Mouse (Mus musculus) midbrain, embryonic 13.5 days (tissue): Measurements from ENCODE around the gene C1qtnf5. TPM values are rescaled to one million over a fixed set of nuclear protein-coding genes. Genes with fewer than 3 reads are reported as not detected.

ENCODE experiments used
- ATAC-seq: fragments of 200-750 bp; cut with Nextera tagmentation; 2 replicates; pipeline ENCODE4 v1.8.0; 2017; ENCODE audit warnings: mild to moderate bottlenecking, moderate TSS enrichment, moderate library complexity
- H3K27ac ChIP-seq: fragments of 300-500 bp; sonication (generic); 2 replicates; pipeline ENCODE4 v1.5.1; 2015; ENCODE audit warnings: inconsistent platforms, mild to moderate bottlenecking, moderate library complexity
- H3K27me3 ChIP-seq: fragments of 300-500 bp; sonication (generic); 2 replicates; pipeline ENCODE4 v1.6.1; 2015; ENCODE audit warnings: mild to moderate bottlenecking, inconsistent platforms
- H3K36me3 ChIP-seq: fragments of 300-500 bp; sonication (generic); 2 replicates; pipeline ENCODE4 v1.6.1; 2015; ENCODE audit warnings: mild to moderate bottlenecking, inconsistent platforms
- H3K4me1 ChIP-seq: fragments of 300-500 bp; sonication (generic); replicated peaks from 2 replicates; pipeline ENCODE4 v1.6.1; 2015; ENCODE audit warnings: inconsistent platforms
- H3K4me2 ChIP-seq: fragments of 300-500 bp; sonication (generic); replicated peaks from 2 replicates; pipeline ENCODE4 v1.6.1; 2015; ENCODE audit warnings: moderate library complexity, mild to moderate bottlenecking, inconsistent platforms
- H3K4me3 ChIP-seq: fragments of 300-500 bp; sonication (generic); replicated peaks from 2 replicates; pipeline ENCODE4 v1.5.1; 2015; ENCODE audit warnings: mild to moderate bottlenecking, inconsistent platforms
- H3K9ac ChIP-seq: fragments of 300-500 bp; sonication (generic); replicated peaks from 2 replicates; pipeline ENCODE4 v1.6.1; 2015; ENCODE audit warnings: mild to moderate bottlenecking, inconsistent platforms
- H3K9me3 ChIP-seq: fragments of 300-500 bp; sonication (generic); 2 replicates; pipeline ENCODE4 v1.6.1; 2016; ENCODE audit warnings: mild to moderate bottlenecking, inconsistent platforms
- WGBS: fragments of 180-500 bp; shearing (Covaris S2); methylation state at CpG from one replicate; pipeline ENCODE4 v1.1.7; 2015; 5-methylcytosine and 5-hydroxymethylcytosine counted together
- polyA plus RNA-seq: library from polyadenylated mRNA; unstranded; fragments of >200 nt; fragmentation: Nextera tagmentation; extraction: Ambion mirVana; gene quantifications from 2 replicates; pipeline ENCODE4 v1.2.1, GENCODE M21; 2015

Gene C1qtnf5
- polyA plus RNA-seq, 1 experiment from 2014 or later, result 2.5 TPM

GRCm38 (mm10) chr9:44073115-44073514 lies 33.9 kb upstream of the C1qtnf5 start:
- Histone ChIP-seq H3K4me2 (peak overlapping the region; percentile 32), H3K9ac (no peak overlapping the region), H3K4me1 (peaks cover 39% of the 10 kb centered on the region), H3K4me3 (no peak overlapping the region), H3K9me3 (no peaks in the 10 kb centered on the region), H3K27me3 (peaks cover 22% of the 10 kb centered on the region), H3K36me3 (no peaks in the 10 kb centered on the region), H3K27ac (peak overlapping the region; percentile 68; the same call in 1 of the 2 replicates)
- 52% methylated on average over 5 of the region's 5 CpGs for WGBS
- ATAC-seq, result no peak

GRCm38 (mm10) chr9:44074395-44075275 lies 32.4 kb upstream of the C1qtnf5 start:
- H3K9ac ChIP-seq, result no peak overlapping the region
- WGBS, result 62% methylated on average over 9 of the region's 9 CpGs
- H3K36me3 ChIP-seq, result no peaks in the 10 kb centered on the region
- H3K4me2 ChIP-seq, result no peak overlapping the region
- no peaks in the 10 kb centered on the region for H3K9me3 ChIP-seq
- H3K27me3 ChIP-seq, result peaks cover 19% of the 10 kb centered on the region
- H3K4me3 ChIP-seq, result no peak overlapping the region
- H3K27ac ChIP-seq, result no peak overlapping the region
- peaks cover 52% of the 10 kb centered on the region for H3K4me1 ChIP-seq
- ATAC-seq, result no peak

GRCm38 (mm10) chr9:44075276-44075995 lies 31.6 kb upstream of the C1qtnf5 start:
- ATAC-seq, result no peak
- 74% methylated on average over 24 of the region's 24 CpGs for WGBS
- H3K9ac ChIP-seq, result no peak overlapping the region
- no peaks in the 10 kb centered on the region for H3K9me3 ChIP-seq
- H3K4me2 ChIP-seq, result no peak overlapping the region
- H3K27ac ChIP-seq, result no peak overlapping the region
- H3K4me3 ChIP-seq, result no peak overlapping the region
- peaks cover 14% of the 10 kb centered on the region; the same call in 1 of the 2 replicates for H3K27me3 ChIP-seq
- peaks cover 52% of the 10 kb centered on the region for H3K4me1 ChIP-seq
- H3K36me3 ChIP-seq, result no peaks in the 10 kb centered on the region

GRCm38 (mm10) chr9:44075996-44076763 lies 30.9 kb upstream of the C1qtnf5 start:
- peaks cover 9% of the 10 kb centered on the region; the same call in 1 of the 2 replicates for H3K27me3 ChIP-seq
- no peak overlapping the region for H3K4me3 ChIP-seq
- H3K36me3 ChIP-seq, result no peaks in the 10 kb centered on the region
- WGBS, result 67% methylated on average over 16 of the region's 16 CpGs
- H3K4me1 ChIP-seq, result peaks cover 48% of the 10 kb centered on the region
- no peaks in the 10 kb centered on the region for H3K9me3 ChIP-seq
- H3K27ac ChIP-seq, result no peak overlapping the region
- H3K9ac ChIP-seq, result no peak overlapping the region
- no peak for ATAC-seq
- no peak overlapping the region for H3K4me2 ChIP-seq

- WGBS, result 10% methylated on average over 5 of the region's 5 CpGs
- Histone ChIP-seq H3K4me1 (peaks cover 47% of the 10 kb centered on the region), H3K9ac (no peak overlapping the region), H3K27me3 (peaks cover 9% of the 10 kb centered on the region; the same call in 1 of the 2 replicates), H3K36me3 (no peaks in the 10 kb centered on the region), H3K9me3 (no peaks in the 10 kb centered on the region), H3K27ac (no peak overlapping the region), H3K4me2 (no peak overlapping the region), H3K4me3 (no peak overlapping the region)
- no peak for ATAC-seq
Measured at GRCm38 (mm10) chr9:44076764-44077120, 30.3 kb upstream of the C1qtnf5 start.

GRCm38 (mm10) chr9:44077266-44077910 lies 29.7 kb upstream of the C1qtnf5 start:
- H3K4me2 ChIP-seq, result no peak overlapping the region
- ATAC-seq, result no peak

GRCm38 (mm10) chr9:44078136-44078797 lies 28.8 kb upstream of the C1qtnf5 start:
- Histone ChIP-seq H3K27ac (no peak overlapping the region), H3K9ac (no peak overlapping the region), H3K9me3 (no peaks in the 10 kb centered on the region), H3K27me3 (peaks cover 23% of the 10 kb centered on the region), H3K4me2 (no peak overlapping the region), H3K4me3 (no peak overlapping the region), H3K36me3 (no peaks in the 10 kb centered on the region), H3K4me1 (peaks cover 32% of the 10 kb centered on the region)
- WGBS, result 87% methylated on average over 10 of the region's 10 CpGs
- no peak for ATAC-seq

More at GRCm38 (mm10) chr9:44077266-44077910, 29.7 kb upstream of the C1qtnf5 start:
- Histone ChIP-seq H3K9me3 (no peaks in the 10 kb centered on the region), H3K27ac (no peak overlapping the region), H3K36me3 (no peaks in the 10 kb centered on the region), H3K4me3 (no peak overlapping the region), H3K9ac (no peak overlapping the region), H3K27me3 (peaks cover 15% of the 10 kb centered on the region), H3K4me1 (peaks cover 41% of the 10 kb centered on the region)
- 88% methylated on average over 11 of the region's 11 CpGs for WGBS

- H3K4me2 ChIP-seq, result no peak overlapping the region
- no peaks in the 10 kb centered on the region for H3K36me3 ChIP-seq
- WGBS, result 26% methylated on average over 15 of the region's 16 CpGs
- no peaks in the 10 kb centered on the region for H3K9me3 ChIP-seq
- ATAC-seq, result peak; percentile 79
- H3K4me1 ChIP-seq, result peaks cover 36% of the 10 kb centered on the region
- H3K27ac ChIP-seq, result peak overlapping the region; percentile 21; the same call in 1 of the 2 replicates
- no peak overlapping the region for H3K9ac ChIP-seq
- peaks cover 32% of the 10 kb centered on the region for H3K27me3 ChIP-seq
- no peak overlapping the region for H3K4me3 ChIP-seq
Measured at GRCm38 (mm10) chr9:44078955-44079756, 27.9 kb upstream of the C1qtnf5 start.

- Histone ChIP-seq H3K36me3 (no peaks in the 10 kb centered on the region), H3K4me1 (peaks cover 47% of the 10 kb centered on the region), H3K27ac (no peak overlapping the region), H3K4me3 (no peak overlapping the region), H3K9ac (no peak overlapping the region), H3K9me3 (no peaks in the 10 kb centered on the region), H3K27me3 (peaks cover 41% of the 10 kb centered on the region), H3K4me2 (no peak overlapping the region)
- ATAC-seq, result no peak
- 79% methylated on average over 10 of the region's 10 CpGs for WGBS
Measured at GRCm38 (mm10) chr9:44079997-44080780, 26.9 kb upstream of the C1qtnf5 start.

GRCm38 (mm10) chr9:44080953-44081352 lies 26.1 kb upstream of the C1qtnf5 start:
- Histone ChIP-seq H3K9ac (no peak overlapping the region), H3K27me3 (peaks cover 49% of the 10 kb centered on the region), H3K9me3 (no peaks in the 10 kb centered on the region), H3K4me1 (peaks cover 54% of the 10 kb centered on the region), H3K4me2 (no peak overlapping the region), H3K27ac (no peak overlapping the region), H3K4me3 (no peak overlapping the region), H3K36me3 (no peaks in the 10 kb centered on the region)
- no peak for ATAC-seq
- 84% methylated on average over 5 of the region's 5 CpGs for WGBS
